Mouse (Mus musculus): ENCODE data around the gene Tjap1.

GRCm38 (mm10) chr17:46313135-46313715, 30.4 kb upstream of the Tjap1 start:
- TF ChIP-seq GATA1 (IDR thresholded peaks at IDR 0.05; ENCODE audit: low read length) (no peak), TAL1 (IDR thresholded peaks at IDR 0.05; ENCODE audit: low read length) (no peak)
